Mouse (Mus musculus): ENCODE data around the gene Idnk. TPM values are rescaled to one million over a fixed set of nuclear protein-coding genes. Genes with fewer than 3 reads are reported as not detected.

Idnk gene
- polyA plus RNA-seq, 1 experiment from 2014 or later = 43.2 TPM

DNA sequence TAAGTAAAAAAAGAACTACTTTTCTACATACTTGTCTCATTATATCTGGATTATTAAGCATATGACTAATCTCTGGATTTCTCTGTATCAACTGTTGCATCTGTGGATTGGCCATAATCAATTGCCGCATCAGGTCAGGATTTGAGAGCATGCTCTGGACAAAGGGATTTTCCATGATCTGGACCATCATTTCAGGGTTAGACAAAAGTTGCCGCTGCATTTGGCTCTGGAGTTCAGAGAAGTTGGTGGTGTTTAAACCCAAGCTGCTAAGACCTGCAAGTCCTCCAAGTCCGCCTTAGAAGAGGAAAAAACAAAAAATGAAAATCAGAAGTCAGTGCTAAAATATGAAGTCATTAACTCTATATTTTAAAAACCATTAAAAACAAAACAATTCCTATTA is 35.8 kb downstream of the Idnk start:
- Histone ChIP-seq H3K4me2 (no peak overlapping the region), H3K9ac (replicated peaks) (no peak overlapping the region), H3K36me3 (peaks cover 90% of the 10 kb centered on the region), H3K4me3 (replicated peaks) (no peak overlapping the region), H3K27ac (no peak overlapping the region), H3K4me1 (replicated peaks) (no peaks in the 10 kb centered on the region), H3K9me3 (no peaks in the 10 kb centered on the region), H3K27me3 (no peaks in the 10 kb centered on the region)
- ATAC-seq (ENCODE audit: insufficient number of reproducible peaks, insufficient read depth, low FRiP score, low TSS enrichment, low read depth) = no peak
- WGBS = 94% methylated on average over 3 of the region's 3 CpGs

DNA sequence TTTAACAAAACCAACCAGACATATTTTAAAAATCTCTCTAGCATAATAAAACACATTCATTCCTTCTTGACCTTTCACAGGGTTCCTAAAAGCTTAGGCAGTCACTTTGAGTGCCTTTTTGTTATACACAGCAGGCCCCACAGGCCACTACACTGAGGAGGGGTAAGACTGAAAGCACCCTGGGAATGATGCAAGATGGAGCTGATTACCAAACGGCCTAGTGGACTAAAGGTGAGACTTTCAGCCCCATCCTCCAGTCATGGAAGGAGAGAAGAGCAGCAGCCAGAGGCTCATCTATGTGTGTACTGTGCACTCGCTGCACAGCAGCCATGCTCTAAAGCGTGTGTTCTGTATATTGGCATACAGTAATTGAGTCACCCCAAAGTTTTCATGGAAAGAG is 37.5 kb downstream of the Idnk start:
- Histone ChIP-seq H3K4me1 (replicated peaks) (no peaks in the 10 kb centered on the region), H3K27me3 (no peaks in the 10 kb centered on the region), H3K9ac (replicated peaks) (no peak overlapping the region), H3K27ac (no peak overlapping the region), H3K4me2 (no peak overlapping the region), H3K4me3 (replicated peaks) (no peak overlapping the region), H3K9me3 (no peaks in the 10 kb centered on the region), H3K36me3 (peaks cover 76% of the 10 kb centered on the region)
- ATAC-seq (ENCODE audit: insufficient number of reproducible peaks, insufficient read depth, low FRiP score, low TSS enrichment, low read depth) = no peak
- 89% methylated on average over 3 of the region's 3 CpGs for WGBS

DNA sequence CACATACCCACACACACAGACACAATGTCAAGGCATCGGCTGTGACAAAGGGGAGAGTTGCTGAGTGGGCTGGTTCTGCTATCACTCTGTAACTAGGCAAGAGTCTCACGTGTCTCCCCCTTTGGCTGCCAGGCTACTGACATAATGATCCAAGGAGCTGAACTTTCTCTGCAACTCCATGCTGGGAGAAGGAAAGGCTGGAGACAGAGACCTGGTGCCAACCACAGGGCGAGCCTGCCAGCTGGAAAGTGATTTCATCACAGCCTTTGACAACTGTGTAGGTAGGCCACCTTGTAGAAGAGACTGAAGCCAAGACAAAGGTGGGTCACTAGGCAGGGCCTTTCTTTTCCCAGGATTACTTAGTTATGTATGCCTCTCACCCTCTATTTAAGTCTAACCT is 39.8 kb downstream of the Idnk start:
- Histone ChIP-seq H3K4me1 (replicated peaks) (no peaks in the 10 kb centered on the region), H3K4me3 (replicated peaks) (no peak overlapping the region), H3K9me3 (no peaks in the 10 kb centered on the region), H3K27me3 (no peaks in the 10 kb centered on the region), H3K36me3 (peaks cover 55% of the 10 kb centered on the region), H3K27ac (no peak overlapping the region), H3K4me2 (no peak overlapping the region), H3K9ac (replicated peaks) (no peak overlapping the region)
- 87% methylated on average over 3 of the region's 3 CpGs for WGBS
- no peak for ATAC-seq (ENCODE audit: insufficient number of reproducible peaks, insufficient read depth, low FRiP score, low TSS enrichment, low read depth)

DNA sequence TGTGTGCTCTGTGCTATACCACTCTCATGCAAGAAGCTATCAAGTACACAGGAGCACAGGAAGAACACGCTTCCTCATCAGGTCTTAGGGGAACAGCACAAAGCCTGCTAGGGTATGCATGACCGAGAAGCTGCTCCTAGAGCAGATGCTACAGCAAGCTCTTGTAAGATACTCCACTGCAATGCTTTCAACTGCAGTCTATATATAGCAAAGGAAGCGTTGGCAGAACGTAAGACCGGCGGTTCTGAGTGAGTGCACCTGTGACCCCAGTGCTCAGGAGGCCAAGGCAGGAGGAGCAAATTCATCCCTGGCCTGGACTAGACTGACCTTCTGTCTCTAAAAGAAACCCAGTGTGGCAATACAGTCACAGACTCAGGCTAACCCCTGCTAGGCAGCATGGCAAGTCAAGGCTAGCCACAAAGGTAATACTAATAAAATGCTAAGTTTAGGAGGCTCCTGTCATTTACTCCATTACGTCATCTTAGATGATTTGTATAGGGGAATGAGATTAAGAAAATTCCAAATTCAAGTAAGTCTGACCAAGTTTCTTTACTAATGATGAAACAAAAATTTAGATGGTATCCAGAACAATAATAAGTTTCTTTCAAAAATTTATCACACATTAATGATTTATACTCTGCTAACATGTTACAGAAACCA is 40.7 kb downstream of the Idnk start:
- no peak overlapping the region for H3K27ac ChIP-seq
- H3K4me2 ChIP-seq = no peak overlapping the region
- peaks cover 46% of the 10 kb centered on the region for H3K36me3 ChIP-seq
- no peaks in the 10 kb centered on the region for H3K27me3 ChIP-seq
- no peak overlapping the region for H3K9ac ChIP-seq (replicated peaks)
- 87% methylated on average over 7 of the region's 7 CpGs for WGBS
- no peaks in the 10 kb centered on the region for H3K9me3 ChIP-seq
- H3K4me1 ChIP-seq (replicated peaks) = no peaks in the 10 kb centered on the region
- no peak for ATAC-seq (ENCODE audit: insufficient number of reproducible peaks, insufficient read depth, low FRiP score, low TSS enrichment, low read depth)
- H3K4me3 ChIP-seq (replicated peaks) = no peak overlapping the region

DNA sequence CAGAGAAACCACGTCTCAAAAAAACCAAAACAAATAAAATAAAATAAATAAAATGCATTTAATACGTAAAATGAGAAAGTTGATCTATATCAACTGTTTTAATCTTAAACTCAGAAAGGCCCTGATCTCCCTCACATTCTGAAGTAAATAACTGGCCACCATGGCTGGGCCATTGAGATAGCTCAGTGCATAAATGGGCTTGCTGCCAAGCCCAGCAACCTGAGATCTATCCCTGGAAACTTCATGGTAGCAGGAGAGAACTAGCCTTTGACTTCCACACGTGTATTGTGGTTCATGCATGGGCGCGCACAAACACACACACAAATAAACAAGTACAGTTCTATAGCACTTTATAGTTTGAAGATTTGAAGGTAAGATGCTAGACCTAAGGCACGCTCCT is 43.9 kb downstream of the Idnk start:
- no peak overlapping the region for H3K4me2 ChIP-seq
- H3K9me3 ChIP-seq = no peaks in the 10 kb centered on the region
- H3K27me3 ChIP-seq = no peaks in the 10 kb centered on the region
- H3K36me3 ChIP-seq = peaks cover 19% of the 10 kb centered on the region
- no peak overlapping the region for H3K9ac ChIP-seq (replicated peaks)
- H3K27ac ChIP-seq = no peak overlapping the region
- no peak overlapping the region for H3K4me3 ChIP-seq (replicated peaks)
- 91% methylated on average over 6 of the region's 6 CpGs for WGBS
- H3K4me1 ChIP-seq (replicated peaks) = no peaks in the 10 kb centered on the region
- ATAC-seq (ENCODE audit: insufficient number of reproducible peaks, insufficient read depth, low FRiP score, low TSS enrichment, low read depth) = no peak

DNA sequence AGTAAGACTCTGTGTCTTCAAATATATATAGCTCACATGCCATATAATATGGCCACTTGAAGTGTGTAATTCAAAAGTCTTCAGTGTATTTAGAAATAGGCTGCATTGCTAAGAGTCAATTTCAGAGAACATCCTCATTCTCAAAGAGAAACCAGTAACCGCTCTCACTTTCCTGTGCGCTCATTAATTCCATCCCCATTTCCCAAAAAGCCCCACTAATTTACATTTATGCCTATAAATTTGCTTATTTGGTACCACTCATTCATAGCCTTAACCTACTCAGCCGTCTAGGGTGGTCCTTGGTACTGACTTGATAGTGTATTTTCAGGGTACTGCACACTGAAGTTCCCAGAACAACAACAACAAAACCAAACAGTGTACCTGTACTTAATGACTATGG is 44.5 kb downstream of the Idnk start:
- H3K9ac ChIP-seq (replicated peaks) = no peak overlapping the region
- no peak for ATAC-seq (ENCODE audit: insufficient number of reproducible peaks, insufficient read depth, low FRiP score, low TSS enrichment, low read depth)
- H3K4me3 ChIP-seq (replicated peaks) = no peak overlapping the region
- H3K27me3 ChIP-seq = no peaks in the 10 kb centered on the region
- peaks cover 15% of the 10 kb centered on the region for H3K36me3 ChIP-seq
- no peaks in the 10 kb centered on the region for H3K4me1 ChIP-seq (replicated peaks)
- H3K9me3 ChIP-seq = no peaks in the 10 kb centered on the region
- WGBS = 95% methylated on average over 3 of the region's 3 CpGs
- no peak overlapping the region for H3K4me2 ChIP-seq
- no peak overlapping the region for H3K27ac ChIP-seq

DNA sequence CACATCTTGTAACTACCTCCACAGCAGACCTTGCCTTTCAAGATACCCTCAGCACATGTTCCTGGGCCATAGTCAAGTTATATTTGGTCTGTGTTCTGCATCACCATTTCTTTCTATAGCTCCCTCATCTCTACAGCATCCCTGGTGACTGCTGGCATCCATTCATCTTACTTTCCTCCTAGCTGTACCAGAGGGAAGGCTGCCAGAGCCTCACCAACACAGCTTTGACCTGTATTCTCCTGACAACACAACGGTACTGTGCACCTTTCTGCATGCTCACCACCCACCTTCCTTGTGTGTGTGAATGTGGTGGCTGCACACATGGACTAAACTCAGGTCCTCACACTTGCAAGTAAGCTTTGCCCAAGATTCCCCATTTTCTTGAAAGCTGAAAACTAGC is 45.5 kb downstream of the Idnk start:
- Histone ChIP-seq H3K27ac (no peak overlapping the region), H3K9me3 (no peaks in the 10 kb centered on the region), H3K9ac (replicated peaks) (no peak overlapping the region), H3K27me3 (no peaks in the 10 kb centered on the region), H3K36me3 (peaks cover 5% of the 10 kb centered on the region), H3K4me3 (replicated peaks) (no peak overlapping the region), H3K4me2 (no peak overlapping the region), H3K4me1 (replicated peaks) (no peaks in the 10 kb centered on the region)
- ATAC-seq (ENCODE audit: insufficient number of reproducible peaks, insufficient read depth, low FRiP score, low TSS enrichment, low read depth) = no peak
- WGBS = 93% methylated on average over 1 of the region's 1 CpGs

DNA sequence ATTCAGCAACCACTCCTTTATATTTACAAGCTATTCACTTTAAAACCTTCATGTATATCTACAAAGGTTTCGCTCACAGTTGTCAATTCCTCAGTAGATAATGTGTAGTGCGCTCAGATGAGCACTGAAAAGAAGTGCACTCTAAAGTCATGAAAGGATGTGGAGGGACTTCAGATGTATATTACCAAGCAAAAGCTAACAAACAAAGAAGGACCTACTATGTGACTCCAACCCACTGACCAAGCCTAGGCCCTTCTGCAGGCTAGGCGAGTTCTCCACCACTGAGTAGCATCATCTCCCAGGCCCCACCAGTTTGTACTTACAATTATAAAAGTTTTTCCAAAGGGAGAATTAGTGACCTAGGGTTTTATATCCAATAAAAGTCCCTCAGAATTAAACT is 46.8 kb downstream of the Idnk start:
- Histone ChIP-seq H3K4me1 (replicated peaks) (no peaks in the 10 kb centered on the region), H3K4me3 (replicated peaks) (no peak overlapping the region), H3K9me3 (no peaks in the 10 kb centered on the region), H3K9ac (replicated peaks) (no peak overlapping the region), H3K27ac (no peak overlapping the region), H3K4me2 (no peak overlapping the region), H3K27me3 (no peaks in the 10 kb centered on the region), H3K36me3 (0 out of 2 replicates have a peak, but pooled peaks cover 2% of the 10 kb centered on the region)
- ATAC-seq (ENCODE audit: insufficient number of reproducible peaks, insufficient read depth, low FRiP score, low TSS enrichment, low read depth) = no peak
- 92% methylated on average over 3 of the region's 3 CpGs for WGBS

DNA sequence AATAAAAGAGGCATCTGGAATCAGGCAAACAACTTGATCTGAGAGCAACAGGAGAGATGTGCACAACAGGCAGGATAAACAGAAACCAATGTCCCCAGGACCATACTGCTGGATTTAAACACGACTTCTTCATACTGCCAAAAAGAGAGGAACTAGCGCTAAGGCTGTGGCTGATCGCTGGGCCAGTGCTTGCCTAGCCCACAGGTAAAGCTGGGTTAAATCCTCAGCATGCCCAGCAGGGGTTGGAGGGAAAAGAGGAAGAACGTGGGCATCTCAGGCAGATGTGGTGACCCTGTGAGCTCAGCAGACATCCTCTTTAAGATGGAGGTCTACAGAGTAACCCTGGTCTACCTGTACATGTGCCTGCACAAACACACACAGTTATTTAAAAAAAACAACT is 47.5 kb downstream of the Idnk start:
- Histone ChIP-seq H3K9me3 (no peaks in the 10 kb centered on the region), H3K4me2 (no peak overlapping the region), H3K9ac (replicated peaks) (no peak overlapping the region), H3K27ac (no peak overlapping the region), H3K27me3 (no peaks in the 10 kb centered on the region), H3K4me3 (replicated peaks) (no peak overlapping the region), H3K36me3 (0 out of 2 replicates have a peak, but pooled peaks cover 2% of the 10 kb centered on the region), H3K4me1 (replicated peaks) (no peaks in the 10 kb centered on the region)
- no peak for ATAC-seq (ENCODE audit: insufficient number of reproducible peaks, insufficient read depth, low FRiP score, low TSS enrichment, low read depth)
- 70% methylated on average over 4 of the region's 4 CpGs for WGBS

DNA sequence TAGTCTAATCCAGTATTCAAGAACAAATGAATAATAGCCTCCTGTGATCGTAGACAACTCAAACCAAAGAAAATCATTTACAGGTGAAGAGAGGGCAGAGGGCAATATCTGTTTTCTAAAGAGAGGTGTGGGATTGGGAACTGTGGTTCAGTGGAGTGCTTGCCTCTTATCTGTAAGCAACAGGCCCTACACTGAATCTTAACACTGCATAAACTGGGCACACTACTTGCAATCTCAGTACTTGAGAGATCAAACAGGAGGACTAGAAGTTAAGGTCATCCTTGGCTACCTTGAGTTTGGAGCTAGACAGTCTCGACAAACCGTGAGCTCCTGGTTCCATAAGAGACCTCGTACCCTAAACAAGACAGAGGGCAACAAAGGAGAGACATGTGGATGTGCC is 48.6 kb downstream of the Idnk start:
- H3K4me1 ChIP-seq (replicated peaks) = no peaks in the 10 kb centered on the region
- ATAC-seq (ENCODE audit: insufficient number of reproducible peaks, insufficient read depth, low FRiP score, low TSS enrichment, low read depth) = no peak
- WGBS = 84% methylated on average over 4 of the region's 4 CpGs

DNA sequence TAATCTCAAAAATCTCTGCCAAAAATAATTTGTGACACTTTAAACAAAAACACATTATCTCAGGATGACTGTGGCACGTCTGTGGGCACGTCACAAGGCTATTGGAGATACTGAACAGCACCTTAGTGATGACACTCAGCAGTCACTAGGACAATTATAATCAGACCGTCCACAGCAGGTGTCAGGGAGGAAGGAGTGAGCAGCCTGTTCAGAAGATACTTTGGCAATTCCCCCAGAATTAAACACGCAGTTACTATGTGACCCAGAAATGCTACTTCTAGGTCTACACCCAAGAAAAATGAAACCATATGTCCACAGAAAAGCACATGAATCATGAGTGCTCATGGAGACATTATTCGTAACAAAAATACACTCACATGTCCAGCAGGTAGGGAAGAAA is 53.0 kb downstream of the Idnk start:
- no peak overlapping the region for H3K4me3 ChIP-seq (replicated peaks)
- 77% methylated on average over 5 of the region's 5 CpGs for WGBS
- no peak overlapping the region for H3K4me2 ChIP-seq
- 0 out of 2 replicates have a peak, but pooled peaks cover 2% of the 10 kb centered on the region for H3K36me3 ChIP-seq
- no peak overlapping the region for H3K9ac ChIP-seq (replicated peaks)
- no peak overlapping the region for H3K27ac ChIP-seq
- peaks cover 23% of the 10 kb centered on the region for H3K4me1 ChIP-seq (replicated peaks)
- H3K9me3 ChIP-seq = no peaks in the 10 kb centered on the region
- no peaks in the 10 kb centered on the region for H3K27me3 ChIP-seq
- no peak for ATAC-seq (ENCODE audit: insufficient number of reproducible peaks, insufficient read depth, low FRiP score, low TSS enrichment, low read depth)

More for the DNA sequence above, 48.6 kb downstream of the Idnk start:
- Histone ChIP-seq H3K9me3 (no peaks in the 10 kb centered on the region), H3K4me3 (replicated peaks) (no peak overlapping the region), H3K9ac (replicated peaks) (no peak overlapping the region), H3K36me3 (0 out of 2 replicates have a peak, but pooled peaks cover 2% of the 10 kb centered on the region), H3K27ac (no peak overlapping the region), H3K27me3 (no peaks in the 10 kb centered on the region), H3K4me2 (no peak overlapping the region)

DNA sequence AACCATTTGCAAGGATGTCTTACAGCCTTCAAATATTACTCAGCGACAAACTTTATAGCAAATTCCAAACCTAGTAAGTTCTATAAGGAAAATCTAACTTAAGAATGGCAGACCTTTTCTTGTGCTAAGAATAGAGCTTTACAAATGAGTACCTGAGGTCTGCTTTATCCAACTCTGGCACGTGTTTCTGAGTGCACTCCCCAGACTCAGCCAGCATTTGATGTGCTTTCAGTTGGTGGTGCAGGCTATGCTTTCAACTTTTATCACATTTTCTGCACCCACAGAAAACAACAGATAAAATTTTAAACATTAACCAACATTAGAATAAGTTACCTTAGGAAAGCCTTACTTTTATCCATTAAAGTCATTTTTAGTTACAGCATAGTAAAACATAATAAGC is 55.1 kb downstream of the Idnk start:
- no peak overlapping the region for H3K4me2 ChIP-seq
- no peak overlapping the region for H3K4me3 ChIP-seq (replicated peaks)
- H3K36me3 ChIP-seq = no peaks in the 10 kb centered on the region
- no peak overlapping the region for H3K9ac ChIP-seq (replicated peaks)
- peaks cover 26% of the 10 kb centered on the region for H3K4me1 ChIP-seq (replicated peaks)
- no peaks in the 10 kb centered on the region for H3K9me3 ChIP-seq
- H3K27me3 ChIP-seq = no peaks in the 10 kb centered on the region
- ATAC-seq (ENCODE audit: insufficient number of reproducible peaks, insufficient read depth, low FRiP score, low TSS enrichment, low read depth) = no peak
- no peak overlapping the region for H3K27ac ChIP-seq
- 87% methylated on average over 2 of the region's 2 CpGs for WGBS
